Mouse (Mus musculus) hindbrain, embryonic 12.5 days (tissue): Measurements from ENCODE around the gene Zbtb32. TPM values are rescaled to one million over a fixed set of nuclear protein-coding genes. Genes with fewer than 3 reads are reported as not detected.

Experiments used
- ATAC-seq: fragments of 200-750 bp; cut with Nextera tagmentation; 2 replicates; pipeline ENCODE4 v1.8.0; 2017; ENCODE audit warnings: moderate TSS enrichment; ENCODE audit not compliant: low FRiP score
- H3K27ac ChIP-seq: fragments of 300-500 bp; sonication (generic); 2 replicates; pipeline ENCODE4 v1.5.1; 2016; ENCODE audit warnings: mild to moderate bottlenecking
- H3K27me3 ChIP-seq: fragments of 300-500 bp; sonication (generic); 2 replicates; pipeline ENCODE4 v1.6.1; 2016; ENCODE audit warnings: mild to moderate bottlenecking
- H3K36me3 ChIP-seq: fragments of 300-500 bp; sonication (generic); 2 replicates; pipeline ENCODE4 v1.6.1; 2016; ENCODE audit warnings: mild to moderate bottlenecking
- H3K4me1 ChIP-seq: fragments of 300-500 bp; sonication (generic); 2 replicates; pipeline ENCODE4 v1.6.1; 2016
- H3K4me2 ChIP-seq: fragments of 300-500 bp; sonication (generic); replicated peaks from 2 replicates; pipeline ENCODE4 v1.6.1; 2016; ENCODE audit warnings: mild to moderate bottlenecking
- H3K4me3 ChIP-seq: fragments of 300-500 bp; sonication (generic); 2 replicates; pipeline ENCODE4 v1.5.1; 2016; ENCODE audit warnings: mild to moderate bottlenecking
- H3K9ac ChIP-seq: fragments of 300-500 bp; sonication (generic); 2 replicates; pipeline ENCODE4 v1.6.1; 2016; ENCODE audit warnings: mild to moderate bottlenecking, moderate library complexity
- H3K9me3 ChIP-seq: fragments of 300-500 bp; sonication (generic); replicated peaks from 2 replicates; pipeline ENCODE4 v1.6.1; 2016; ENCODE audit warnings: mild to moderate bottlenecking
- WGBS: fragments of 180-500 bp; shearing (Covaris S2); methylation state at CpG from one replicate; pipeline ENCODE4 v1.1.7; 2016; 5-methylcytosine and 5-hydroxymethylcytosine counted together
- polyA plus RNA-seq: library from polyadenylated mRNA; unstranded; fragments of >200 nt; fragmentation: Nextera tagmentation; extraction: Ambion mirVana; gene quantifications from 2 replicates; pipeline ENCODE4 v1.2.1, GENCODE M21; 2016

The Zbtb32 gene
- polyA plus RNA-seq, 1 experiment from 2014 or later: 0.39 TPM

DNA sequence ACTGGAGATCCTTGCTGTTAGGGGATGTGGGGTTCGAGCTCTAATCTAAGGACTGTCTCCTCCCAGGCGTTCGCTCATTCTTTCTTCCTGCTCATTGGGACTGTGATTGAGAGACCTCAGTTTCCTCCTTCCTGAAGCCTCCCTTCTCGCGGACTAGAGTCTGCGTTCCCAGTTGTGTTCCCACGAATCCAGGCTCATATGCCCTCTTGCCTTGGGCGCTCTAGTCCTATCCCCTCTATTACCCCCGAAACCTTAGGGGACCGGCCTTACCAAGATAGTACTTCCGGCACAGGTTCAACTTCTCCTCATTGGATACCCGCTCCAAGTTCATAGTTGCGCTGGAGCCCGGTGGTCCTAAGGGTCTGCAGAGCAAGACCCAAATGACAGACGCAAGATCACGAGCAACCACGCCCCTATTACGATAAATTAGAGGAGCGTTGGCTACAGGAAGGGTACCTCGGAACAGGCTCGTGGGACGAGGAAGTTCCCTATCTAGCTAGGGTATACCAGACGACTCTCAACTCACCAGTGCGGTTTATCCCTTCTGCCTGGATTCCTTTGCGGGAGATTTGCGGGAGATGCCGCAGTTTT is 36.1 kb downstream of the Zbtb32 start:
- peak overlapping the region; percentile 76 for H3K4me3 ChIP-seq
- ATAC-seq: 0 out of 2 replicates have a peak, but pooled peaks have one; percentile 14
- peak overlapping the region; percentile 66 for H3K27ac ChIP-seq
- H3K9ac ChIP-seq: peak overlapping the region; percentile 67
- no peaks in the 10 kb centered on the region for H3K9me3 ChIP-seq
- no peaks in the 10 kb centered on the region for H3K27me3 ChIP-seq
- peaks cover 25% of the 10 kb centered on the region for H3K4me1 ChIP-seq
- H3K4me2 ChIP-seq: peak overlapping the region; percentile 82
- 3% methylated on average over 27 of the region's 27 CpGs for WGBS
- peaks cover 33% of the 10 kb centered on the region for H3K36me3 ChIP-seq

DNA sequence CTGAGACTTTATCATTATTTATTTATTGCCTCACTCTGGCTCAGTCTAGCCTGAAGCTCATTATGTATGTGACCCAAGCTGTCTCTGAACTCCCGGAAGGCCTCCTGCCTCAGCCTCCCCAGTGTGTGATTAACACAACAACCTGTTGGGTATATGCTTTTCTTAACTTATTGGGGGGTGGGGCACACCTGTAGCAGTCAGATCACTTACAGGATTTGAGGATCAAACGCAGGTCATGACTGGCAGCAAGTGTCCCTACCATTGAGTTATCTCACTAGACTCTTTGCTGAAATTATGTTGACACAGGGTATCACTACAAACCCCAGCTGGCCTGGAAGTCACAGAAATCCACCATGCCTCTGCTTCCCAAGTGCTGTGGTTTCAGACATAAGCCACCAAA is 38.4 kb downstream of the Zbtb32 start:
- Histone ChIP-seq H3K4me3 (no peak overlapping the region), H3K27ac (no peak overlapping the region), H3K9ac (no peak overlapping the region), H3K9me3 (no peaks in the 10 kb centered on the region), H3K4me1 (peaks cover 25% of the 10 kb centered on the region), H3K4me2 (no peak overlapping the region), H3K36me3 (peaks cover 33% of the 10 kb centered on the region), H3K27me3 (no peaks in the 10 kb centered on the region)
- ATAC-seq: no peak
- WGBS: 78% methylated on average over 2 of the region's 2 CpGs

DNA sequence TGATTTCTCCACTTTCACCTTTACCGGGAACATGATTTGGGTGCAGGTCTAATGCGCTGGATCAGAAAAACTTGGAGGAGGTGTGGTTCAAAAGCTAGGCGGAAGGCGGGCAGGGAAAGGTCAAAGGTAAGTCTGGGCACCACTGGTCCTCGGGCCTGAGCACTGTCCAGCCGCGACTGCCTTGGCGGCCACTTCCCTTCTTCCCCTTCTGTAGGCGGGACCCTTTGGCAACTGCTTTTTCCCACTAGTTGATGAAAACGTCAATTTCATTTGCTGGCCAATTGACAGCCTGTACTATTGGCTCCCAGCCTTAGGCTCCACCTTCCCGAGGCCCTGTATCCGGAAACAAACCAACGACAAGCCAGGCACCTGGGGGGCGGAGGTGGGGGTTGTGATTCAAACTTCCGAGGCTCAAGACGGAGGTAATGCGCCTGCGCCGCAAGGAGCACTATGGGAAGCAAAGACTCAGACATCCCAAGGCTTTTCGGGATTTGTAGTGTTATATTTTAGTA is 39.2 kb downstream of the Zbtb32 start, which contains the start of gene Lin37:
Gene Lin37, minus strand, starts transcription at position 396 of the 512 bp plus-strand sequence.
- H3K4me2 ChIP-seq: peak within 1 kb of the TSS; percentile 94
- no peak within 1 kb of the TSS for H3K27ac ChIP-seq
- H3K9ac ChIP-seq: peak within 1 kb of the TSS; percentile 81
- H3K27me3 ChIP-seq: no peaks in the 10 kb centered on the region
- no peaks in the 10 kb centered on the region for H3K9me3 ChIP-seq
- H3K4me3 ChIP-seq: peak within 1 kb of the TSS; percentile 63
- under 1% methylated on average over 20 of the region's 20 CpGs for WGBS
- peak; percentile 87 for ATAC-seq
- H3K36me3 ChIP-seq: peaks cover 34% of the 10 kb centered on the region
- H3K4me1 ChIP-seq: peaks cover 25% of the 10 kb centered on the region

DNA sequence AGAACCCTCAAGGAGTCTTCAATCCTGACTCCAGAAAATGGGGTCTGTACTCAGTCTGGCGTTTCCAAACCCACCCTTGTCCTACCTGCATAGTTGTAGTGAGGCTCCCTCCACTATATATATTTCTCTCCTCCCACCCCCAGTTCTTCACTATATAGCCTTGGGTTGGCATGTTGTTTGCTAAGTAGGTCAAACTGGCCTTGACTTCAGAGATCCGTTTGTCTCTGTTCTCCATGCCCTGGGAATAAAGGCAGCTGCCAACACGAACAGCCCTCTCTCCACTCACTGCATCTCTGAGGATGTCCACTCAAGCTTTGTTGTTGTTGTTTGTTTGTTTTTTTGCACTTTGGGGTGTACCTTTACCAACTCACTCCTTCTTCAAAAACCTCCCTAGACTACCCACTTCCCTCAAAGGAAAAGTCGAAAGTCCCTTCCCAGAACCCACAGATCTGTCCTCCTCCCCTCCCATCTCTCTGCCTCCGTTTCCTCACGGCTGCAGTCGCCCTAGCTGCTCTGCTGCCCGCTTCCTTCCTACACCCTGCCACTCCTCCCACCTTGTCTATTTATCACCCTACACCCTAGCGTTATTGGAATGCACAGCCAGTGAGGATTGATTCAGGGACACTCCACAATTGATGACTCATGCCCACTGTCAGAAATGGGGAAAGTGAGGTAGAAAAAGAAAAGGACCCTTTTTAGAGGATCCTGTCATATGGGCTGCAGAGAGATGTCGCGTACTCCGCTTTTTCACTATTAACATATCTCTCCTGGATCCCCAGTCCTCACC is 39.9 kb downstream of the Zbtb32 start:
- Histone ChIP-seq H3K9me3 (no peaks in the 10 kb centered on the region), H3K27ac (no peak overlapping the region), H3K27me3 (0 out of 2 replicates have a peak, but pooled peaks cover 2% of the 10 kb centered on the region), H3K4me1 (peaks cover 22% of the 10 kb centered on the region), H3K36me3 (peaks cover 36% of the 10 kb centered on the region), H3K4me2 (peak overlapping the region; percentile 94), H3K4me3 (peak overlapping the region; percentile 63), H3K9ac (peak overlapping the region; percentile 81)
- whole genome bisulfite sequencing: 18% methylated on average over 12 of the region's 12 CpGs
- no peak for ATAC-seq

DNA sequence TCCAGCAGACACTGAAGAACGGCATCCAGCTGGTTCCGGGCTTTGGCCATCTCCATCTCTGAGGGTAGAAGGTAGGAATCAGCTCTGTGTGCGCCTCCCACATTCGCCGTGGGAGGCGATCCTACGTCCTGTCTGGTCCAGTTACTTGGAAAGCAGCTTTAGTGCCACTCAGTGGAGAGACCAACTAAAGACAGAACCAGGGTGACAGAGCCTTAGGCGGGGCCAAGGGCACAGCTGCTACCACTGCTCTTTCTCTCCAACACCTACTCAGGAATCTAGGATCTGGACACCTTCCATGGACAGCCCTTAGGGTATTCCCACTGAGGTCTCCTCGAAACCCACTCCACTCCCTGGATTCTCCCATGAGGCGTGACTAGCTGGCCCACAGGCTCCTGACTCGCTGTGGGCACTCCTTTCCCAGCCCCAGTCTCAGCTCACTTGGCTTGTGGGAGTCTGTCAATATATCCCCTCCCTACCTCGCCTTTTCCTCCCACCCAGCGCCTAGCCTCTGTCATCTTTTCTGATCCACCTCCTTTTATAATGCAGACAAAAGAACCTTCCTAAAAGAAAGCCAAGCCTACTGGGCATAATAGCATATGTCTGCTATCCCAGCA is 40.7 kb downstream of the Zbtb32 start:
- H3K27ac ChIP-seq: no peak overlapping the region
- no peak for ATAC-seq
- H3K9me3 ChIP-seq: no peaks in the 10 kb centered on the region
- H3K4me2 ChIP-seq: peak overlapping the region; percentile 94
- H3K36me3 ChIP-seq: peaks cover 36% of the 10 kb centered on the region
- 0 out of 2 replicates have a peak overlapping the region, but pooled peaks have one; percentile 81 for H3K9ac ChIP-seq
- H3K4me1 ChIP-seq: peaks cover 27% of the 10 kb centered on the region
- WGBS: 87% methylated on average over 13 of the region's 13 CpGs
- peak overlapping the region; percentile 63 for H3K4me3 ChIP-seq
- H3K27me3 ChIP-seq: 0 out of 2 replicates have a peak, but pooled peaks cover 3% of the 10 kb centered on the region

DNA sequence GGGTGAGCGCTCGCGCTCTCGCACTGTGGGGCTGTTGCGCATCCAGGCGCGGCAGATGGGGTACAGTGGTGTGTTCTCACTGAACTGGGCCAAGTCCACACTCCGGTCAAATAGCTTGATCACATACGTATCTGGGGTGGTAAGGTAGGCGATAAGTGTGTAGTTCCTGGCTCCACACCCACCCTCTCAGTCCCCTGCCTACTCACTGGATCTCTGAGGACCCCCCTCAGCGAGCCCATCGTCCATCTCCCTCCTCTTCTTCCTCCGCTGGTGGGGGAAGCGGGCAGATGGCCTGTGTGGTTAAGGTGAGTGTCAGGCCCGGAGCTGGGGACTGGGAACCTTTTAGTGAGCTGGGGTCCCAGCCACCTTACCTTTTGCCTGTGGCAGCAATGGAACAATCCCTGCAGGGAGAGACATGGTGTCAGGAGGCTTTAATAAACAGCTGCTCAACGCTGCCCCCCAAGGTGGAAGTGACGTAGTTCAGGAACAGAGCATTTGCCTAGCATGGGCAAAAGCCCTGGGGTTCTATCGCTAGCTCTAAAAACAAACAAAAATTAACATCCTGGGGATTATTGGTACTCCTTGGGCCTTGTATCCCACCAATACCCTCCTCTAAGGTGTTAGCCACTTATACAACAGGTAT is 41.7 kb downstream of the Zbtb32 start:
- no peak overlapping the region for H3K27ac ChIP-seq
- 0 out of 2 replicates have a peak, but pooled peaks cover 3% of the 10 kb centered on the region for H3K27me3 ChIP-seq
- no peak for ATAC-seq
- no peak overlapping the region for H3K4me2 ChIP-seq
- H3K4me1 ChIP-seq: peaks cover 28% of the 10 kb centered on the region
- WGBS: 90% methylated on average over 18 of the region's 18 CpGs
- H3K9ac ChIP-seq: no peak overlapping the region
- H3K36me3 ChIP-seq: peaks cover 36% of the 10 kb centered on the region
- no peak overlapping the region for H3K4me3 ChIP-seq
- H3K9me3 ChIP-seq: no peaks in the 10 kb centered on the region

DNA sequence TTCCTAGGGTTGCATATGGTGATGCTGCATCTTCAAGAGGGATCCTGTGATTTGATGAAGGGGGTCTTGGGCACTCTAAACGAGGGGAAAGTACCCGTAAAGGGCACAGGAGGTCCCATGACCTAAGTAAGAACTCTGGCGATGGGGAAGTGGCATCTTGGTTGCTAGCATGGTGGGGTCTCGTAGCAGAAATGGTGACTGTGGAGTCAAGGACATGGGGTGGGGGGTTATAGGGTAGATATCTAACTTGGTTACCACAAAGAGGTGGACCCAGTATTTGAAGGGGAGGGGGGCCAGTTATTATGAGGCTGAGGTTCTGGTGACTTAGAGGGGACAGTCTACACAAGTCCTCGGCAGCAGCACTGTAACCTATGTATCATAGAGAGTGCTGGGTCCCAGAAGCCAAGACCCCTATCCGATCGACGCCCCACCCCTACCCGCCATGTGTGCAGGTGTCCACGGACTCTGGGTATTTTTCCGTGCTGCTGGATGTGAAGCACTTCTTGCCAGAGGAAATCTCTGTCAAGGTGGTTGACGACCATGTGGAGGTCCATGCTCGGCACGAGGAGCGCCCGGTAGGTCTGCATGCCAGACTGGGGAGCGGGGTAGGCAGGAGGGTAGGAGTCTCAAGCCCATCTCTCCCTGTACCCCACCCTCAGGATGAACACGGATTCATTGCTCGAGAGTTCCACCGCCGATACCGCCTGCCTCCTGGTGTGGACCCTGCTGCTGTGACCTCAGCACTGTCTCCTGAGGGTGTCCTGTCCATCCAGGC is 44.7 kb downstream of the Zbtb32 start:
- peak overlapping the region; percentile 87 for H3K4me2 ChIP-seq

DNA sequence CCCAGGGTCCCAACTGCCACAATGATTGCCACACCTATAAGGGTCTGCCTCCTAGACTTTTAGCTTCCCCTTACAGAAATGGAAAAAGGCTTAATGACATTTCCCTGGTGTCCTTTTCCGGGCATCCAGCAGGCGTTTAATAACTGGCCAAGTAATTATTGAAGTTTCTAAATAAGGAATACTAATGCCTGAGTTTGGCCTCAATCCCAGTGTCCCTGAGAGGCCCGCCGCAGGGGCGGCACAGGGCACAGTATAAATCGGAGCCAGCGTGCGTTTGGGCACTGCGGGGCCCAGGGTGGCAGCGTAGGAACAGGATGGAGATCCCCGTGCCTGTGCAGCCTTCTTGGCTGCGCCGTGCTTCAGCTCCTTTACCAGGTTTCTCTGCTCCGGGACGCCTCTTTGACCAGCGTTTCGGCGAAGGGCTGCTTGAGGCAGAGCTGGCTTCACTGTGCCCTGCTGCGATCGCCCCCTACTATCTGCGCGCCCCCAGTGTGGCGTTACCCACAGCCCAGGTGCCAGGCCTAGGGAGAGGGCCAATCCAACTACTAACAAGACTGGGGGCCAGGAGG is 45.6 kb downstream of the Zbtb32 start:
- Histone ChIP-seq H3K4me1 (peaks cover 17% of the 10 kb centered on the region), H3K9me3 (no peaks in the 10 kb centered on the region), H3K4me3 (peak overlapping the region; percentile 61), H3K36me3 (peaks cover 43% of the 10 kb centered on the region), H3K9ac (peak overlapping the region; percentile 75), H3K27me3 (0 out of 2 replicates have a peak, but pooled peaks cover 3% of the 10 kb centered on the region), H3K27ac (peak overlapping the region; percentile 91), H3K4me2 (peak overlapping the region; percentile 87)
- WGBS: 7% methylated on average over 23 of the region's 23 CpGs
- ATAC-seq: no peak

More for the DNA sequence above, 44.7 kb downstream of the Zbtb32 start:
- 86% methylated on average over 22 of the region's 22 CpGs for WGBS
- Histone ChIP-seq H3K4me1 (peaks cover 26% of the 10 kb centered on the region), H3K4me3 (0 out of 2 replicates have a peak overlapping the region, but pooled peaks have one; percentile 61), H3K36me3 (peaks cover 38% of the 10 kb centered on the region), H3K27me3 (0 out of 2 replicates have a peak, but pooled peaks cover 3% of the 10 kb centered on the region), H3K9ac (peak overlapping the region; percentile 75; the same call in 1 of the 2 replicates), H3K27ac (no peak overlapping the region), H3K9me3 (no peaks in the 10 kb centered on the region)
- ATAC-seq: no peak

DNA sequence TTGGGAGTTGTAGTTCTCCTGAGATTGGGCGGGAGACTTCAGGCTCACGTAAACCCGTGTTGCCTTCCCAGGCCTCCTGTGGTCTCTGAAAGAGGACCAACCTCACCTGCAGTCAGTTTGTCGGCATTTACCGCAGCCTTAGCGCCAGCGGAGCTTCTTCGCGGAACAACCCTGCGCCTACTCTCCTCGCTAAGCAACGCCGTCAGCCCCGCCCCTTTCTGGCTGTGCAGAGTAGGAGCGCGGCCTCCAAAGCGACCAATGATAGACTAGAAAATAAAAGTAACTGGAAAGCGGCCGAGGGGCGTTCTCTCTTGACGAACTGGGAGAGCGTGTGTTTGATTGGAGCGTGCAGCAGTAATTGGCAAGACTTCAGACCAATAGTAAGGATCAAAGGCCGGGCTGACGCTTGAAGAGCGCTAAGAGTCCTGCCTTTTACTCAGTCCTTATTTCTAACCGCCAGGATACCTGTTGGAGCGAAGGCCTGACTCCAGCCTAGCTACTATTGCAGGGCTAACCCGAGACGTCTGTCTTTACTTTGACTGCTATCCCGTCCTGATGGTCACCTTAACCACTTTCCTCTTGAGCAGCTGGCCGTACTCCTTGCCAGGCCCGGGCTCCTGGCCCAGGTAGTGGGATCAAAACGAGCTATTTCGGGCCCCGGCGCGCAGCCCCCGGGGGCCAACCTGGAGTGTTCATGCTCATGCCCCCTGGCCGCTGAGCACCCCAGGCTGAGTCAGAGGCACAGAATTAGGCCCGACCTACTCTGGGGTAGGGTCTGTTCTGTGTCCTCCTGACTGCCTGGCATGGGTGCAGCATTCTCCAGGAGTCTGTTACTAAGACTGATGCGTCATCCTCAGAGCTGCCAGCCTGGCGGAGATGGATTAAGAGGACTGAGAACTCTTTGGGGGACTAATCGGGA is 46.3 kb downstream of the Zbtb32 start, which contains the start of the genes Hspb6 and Proser3:
Gene Hspb6, plus strand, starts transcription at position 77 of the 919 bp plus-strand sequence.
Gene Proser3, minus strand, starts transcription at position 198 of the 919 bp plus-strand sequence.
- H3K36me3 ChIP-seq: peaks cover 38% of the 10 kb centered on the region
- peak within 1 kb of the TSS; percentile 61 for H3K4me3 ChIP-seq
- peaks cover 14% of the 10 kb centered on the region for H3K4me1 ChIP-seq
- peak within 1 kb of the TSS; percentile 87 for H3K4me2 ChIP-seq
- whole genome bisulfite sequencing: 1% methylated on average over 44 of the region's 44 CpGs
- peak within 1 kb of the TSS; percentile 91 for H3K27ac ChIP-seq
- H3K27me3 ChIP-seq: 0 out of 2 replicates have a peak, but pooled peaks cover 3% of the 10 kb centered on the region
- peak; percentile 95 for ATAC-seq
- H3K9ac ChIP-seq: peak within 1 kb of the TSS; percentile 75
- no peaks in the 10 kb centered on the region for H3K9me3 ChIP-seq
